Mouse (Mus musculus): ENCODE measurements around the gene 4930564D02Rik.

The 4930564D02Rik gene

DNA sequence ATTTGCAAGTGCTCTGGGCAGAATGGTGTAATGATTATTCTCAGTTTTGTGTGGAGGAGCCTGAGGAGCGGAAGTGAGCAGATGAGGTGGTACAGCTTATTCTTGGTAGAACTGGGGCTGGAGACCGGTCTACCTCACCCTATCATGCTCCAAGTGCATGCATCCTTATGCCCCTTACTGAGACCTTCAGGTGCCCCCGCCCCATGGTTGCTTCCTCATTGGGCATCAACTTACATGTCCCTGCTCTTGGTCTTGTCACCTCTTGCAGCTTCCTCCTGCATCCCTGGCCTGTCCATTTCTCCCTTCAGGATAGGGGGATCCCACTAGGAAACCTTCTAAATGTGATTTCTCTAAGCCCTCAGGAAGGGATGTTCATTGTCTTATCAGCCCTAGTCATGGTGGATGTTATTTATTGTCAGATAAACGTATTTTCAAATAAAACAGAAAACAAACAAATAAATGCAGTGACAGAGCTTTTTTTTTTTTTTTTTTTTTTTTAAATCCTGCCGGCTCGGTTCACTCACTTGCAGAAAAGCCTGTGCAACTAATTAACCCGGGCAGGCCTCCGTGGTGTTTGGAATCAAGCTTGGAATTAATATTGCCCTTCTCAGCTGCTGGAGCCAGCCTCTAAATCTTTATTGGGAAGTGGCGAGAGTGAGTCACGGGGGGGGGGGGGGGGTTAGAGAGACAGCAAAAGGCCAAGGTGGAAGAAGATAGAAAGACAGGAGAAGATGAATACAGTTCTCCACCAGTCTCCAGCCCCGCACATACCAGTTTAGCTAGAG is 26.3 kb downstream of the 4930564D02Rik start:
- in situ Hi-C loops (cut with MboI; ENCODE audit: low pct_unique_long_range_greater_than_20kb in 1 of 2, low sequenced_read_pairs in 2 of 2, unreplicated experiment in 1 of 2) = no loop called here

DNA sequence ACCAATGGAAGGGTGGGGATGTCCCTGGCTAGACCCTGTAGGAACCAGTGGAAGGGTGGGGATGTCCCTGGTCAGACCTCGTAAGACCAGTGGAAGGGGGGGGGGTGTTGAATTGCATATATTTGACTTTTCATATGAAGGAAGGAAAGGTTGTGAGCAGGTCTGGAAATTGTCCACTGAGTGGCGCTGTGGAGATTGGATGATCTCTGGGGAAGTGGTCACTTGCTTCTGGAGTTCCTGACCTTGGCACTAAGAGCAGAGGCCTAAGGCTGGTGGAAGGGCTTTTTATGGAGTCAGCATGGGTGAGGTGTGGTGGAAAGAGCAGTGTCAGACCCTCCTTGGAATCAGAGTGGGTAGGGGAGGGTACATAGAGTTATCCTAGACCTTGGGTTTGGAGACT is 27.8 kb downstream of the 4930564D02Rik start:
- in situ Hi-C loops (cut with MboI; ENCODE audit: low pct_unique_long_range_greater_than_20kb in 1 of 2, low sequenced_read_pairs in 2 of 2, unreplicated experiment in 1 of 2) = no loop called here

DNA sequence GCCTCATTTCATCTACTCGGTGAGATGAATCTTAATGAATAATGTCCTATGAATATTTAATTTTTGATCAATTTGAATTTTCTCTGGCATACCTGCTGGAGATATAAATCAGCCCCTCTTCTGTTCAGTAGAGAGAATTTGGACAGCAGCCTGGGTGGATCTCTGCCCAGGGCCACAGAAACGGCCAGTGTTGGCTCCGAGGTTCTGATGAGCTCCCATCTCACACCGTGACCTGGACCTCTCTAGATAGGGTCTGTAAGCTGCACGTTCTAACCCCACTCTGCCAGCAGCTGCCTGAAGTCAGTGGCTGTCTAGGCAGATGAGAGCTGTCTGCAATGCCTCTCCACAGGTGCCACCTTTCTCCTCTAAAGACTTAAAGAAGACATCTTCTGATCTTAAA is 28.4 kb downstream of the 4930564D02Rik start:
- in situ Hi-C loops (cut with MboI; ENCODE audit: low pct_unique_long_range_greater_than_20kb in 1 of 2, low sequenced_read_pairs in 2 of 2, unreplicated experiment in 1 of 2) = no loop called here

DNA sequence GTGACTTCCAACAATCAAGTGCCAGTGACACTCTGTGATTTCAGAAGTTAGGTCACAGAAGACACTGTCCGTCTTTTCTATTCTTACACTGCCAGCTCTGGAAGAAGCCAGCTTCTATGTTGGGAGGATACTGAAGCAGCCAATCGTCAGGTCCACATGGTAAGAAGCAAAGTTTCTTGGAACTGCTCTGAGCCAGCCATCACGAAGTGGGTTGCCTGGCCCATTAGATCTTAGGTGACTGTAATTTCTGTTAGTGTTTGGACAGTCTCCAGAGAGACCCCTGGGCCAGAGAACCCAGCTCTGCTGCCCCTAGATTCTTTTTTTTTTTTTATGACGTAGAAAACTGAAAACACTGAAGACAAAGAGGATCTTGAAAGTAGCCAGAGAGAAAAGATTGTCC is 30.9 kb downstream of the 4930564D02Rik start:
- in situ Hi-C loops (cut with MboI; ENCODE audit: low pct_unique_long_range_greater_than_20kb in 1 of 2, low sequenced_read_pairs in 2 of 2, unreplicated experiment in 1 of 2) = no loop called here

DNA sequence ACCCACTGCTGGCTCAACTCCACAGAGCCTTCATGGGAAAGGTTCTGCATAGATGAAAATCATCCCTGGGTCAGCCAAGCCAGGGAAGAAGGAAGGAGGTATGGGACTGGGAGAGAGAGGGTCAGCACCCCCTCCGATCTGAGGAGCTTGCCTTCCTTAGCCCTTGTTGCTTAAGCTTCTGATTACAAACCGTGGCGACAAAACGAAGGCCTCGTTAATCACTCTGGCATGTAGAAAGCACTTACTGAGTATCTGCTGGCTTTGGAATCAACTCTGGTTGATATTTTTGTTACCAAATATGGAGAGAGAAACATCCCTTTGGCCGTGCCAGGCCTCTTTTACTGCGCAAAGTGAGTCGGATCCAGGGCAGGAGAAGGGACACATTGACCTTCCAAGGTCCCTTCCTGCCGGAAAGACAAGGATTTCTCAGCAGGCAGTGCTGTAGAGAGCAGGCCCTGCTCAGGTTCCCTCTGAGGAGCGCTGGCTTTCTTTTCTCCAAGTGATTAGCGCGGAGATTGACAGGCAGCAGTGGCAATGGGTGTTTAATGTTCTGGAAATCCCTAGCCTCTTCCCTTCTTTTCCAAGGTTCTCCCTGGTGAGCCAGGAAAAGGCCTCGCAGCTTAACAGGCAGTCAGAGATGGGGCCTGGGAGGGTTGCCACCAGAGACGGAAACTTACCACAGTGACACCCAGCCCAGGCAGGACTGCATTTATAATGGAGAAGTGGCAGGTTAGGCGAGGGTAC is 33.1 kb downstream of the 4930564D02Rik start:
- in situ Hi-C loops (cut with MboI; ENCODE audit: low pct_unique_long_range_greater_than_20kb in 1 of 2, low sequenced_read_pairs in 2 of 2, unreplicated experiment in 1 of 2) = no loop called here

DNA sequence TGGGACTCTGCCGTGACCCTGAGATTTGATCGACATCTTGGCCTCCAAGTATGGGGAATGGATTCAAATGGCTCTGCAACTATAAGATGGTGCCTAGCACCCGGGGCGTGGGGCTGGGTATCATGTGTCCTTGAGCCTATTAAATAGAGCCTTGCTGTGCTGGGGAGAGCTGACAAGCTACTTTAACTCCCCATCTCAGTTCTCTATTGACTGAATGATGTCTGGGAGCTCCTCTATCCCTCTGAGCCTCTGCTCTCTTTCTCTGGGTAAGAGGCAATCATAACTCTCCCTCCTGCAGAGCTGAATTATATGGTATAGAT is 33.6 kb downstream of the 4930564D02Rik start:
- in situ Hi-C loops (cut with MboI; ENCODE audit: low pct_unique_long_range_greater_than_20kb in 1 of 2, low sequenced_read_pairs in 2 of 2, unreplicated experiment in 1 of 2) = no loop called here

DNA sequence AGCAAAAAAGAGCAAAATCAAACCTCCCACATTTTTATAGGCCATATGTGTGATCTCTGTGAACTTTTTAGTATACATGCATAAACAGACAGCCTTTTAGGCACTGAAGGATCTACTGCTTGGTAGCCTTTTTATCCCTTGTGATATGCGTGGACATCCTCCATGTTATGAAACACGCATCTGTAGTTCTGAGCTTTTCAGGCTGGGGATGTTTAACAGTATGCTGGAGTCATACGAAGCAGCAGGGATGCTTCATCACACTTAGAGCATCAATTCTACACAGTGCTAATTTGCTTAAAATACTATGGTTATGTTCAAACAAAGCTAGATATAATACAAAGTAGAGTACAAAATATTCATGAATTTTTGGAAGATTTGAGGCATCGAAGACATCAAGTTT is 39.2 kb downstream of the 4930564D02Rik start:
- in situ Hi-C loops (cut with MboI; ENCODE audit: low pct_unique_long_range_greater_than_20kb in 1 of 2, low sequenced_read_pairs in 2 of 2, unreplicated experiment in 1 of 2) = no loop called here

DNA sequence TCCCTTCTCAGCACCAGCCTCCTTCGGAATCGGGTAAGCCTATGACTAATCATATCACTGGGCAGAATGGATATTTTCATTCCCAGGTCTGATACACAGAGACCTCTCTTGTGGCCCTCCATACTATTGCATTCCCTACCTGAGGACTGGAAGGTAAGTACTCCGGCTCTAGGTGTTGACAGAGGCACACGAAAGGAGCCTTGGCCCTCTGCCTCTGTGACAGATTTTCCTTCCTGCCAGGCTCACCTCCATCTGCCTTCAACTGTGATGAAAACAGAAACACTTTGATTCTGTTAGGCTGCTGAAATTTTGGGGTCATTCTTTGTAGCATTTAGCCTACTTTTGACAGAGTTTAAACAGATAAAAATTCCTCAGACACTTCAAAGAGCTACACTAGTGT is 47.2 kb downstream of the 4930564D02Rik start:
- in situ Hi-C loops (cut with MboI; ENCODE audit: low pct_unique_long_range_greater_than_20kb in 1 of 2, low sequenced_read_pairs in 2 of 2, unreplicated experiment in 1 of 2) = no loop called here

DNA sequence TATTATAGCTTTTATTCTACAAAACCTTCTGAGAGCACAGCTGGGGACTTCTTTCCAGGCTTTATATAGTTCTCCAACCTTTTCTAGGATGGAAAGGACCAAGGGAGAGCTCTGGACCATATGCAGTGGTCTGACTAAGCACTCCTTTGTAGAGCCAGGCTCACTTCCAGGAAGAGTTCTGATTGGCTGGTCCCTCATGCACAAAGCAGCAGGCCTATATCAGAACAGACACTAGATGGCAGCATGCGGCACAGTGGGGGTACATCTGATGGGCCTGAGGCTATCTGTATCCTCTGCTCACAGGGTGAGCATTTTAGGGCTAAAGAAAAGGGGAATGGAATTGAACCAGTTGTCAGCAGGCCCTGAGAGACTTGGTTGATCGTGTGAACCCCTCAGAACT is 47.6 kb downstream of the 4930564D02Rik start:
- in situ Hi-C loops (cut with MboI; ENCODE audit: low pct_unique_long_range_greater_than_20kb in 1 of 2, low sequenced_read_pairs in 2 of 2, unreplicated experiment in 1 of 2) = no loop called here

DNA sequence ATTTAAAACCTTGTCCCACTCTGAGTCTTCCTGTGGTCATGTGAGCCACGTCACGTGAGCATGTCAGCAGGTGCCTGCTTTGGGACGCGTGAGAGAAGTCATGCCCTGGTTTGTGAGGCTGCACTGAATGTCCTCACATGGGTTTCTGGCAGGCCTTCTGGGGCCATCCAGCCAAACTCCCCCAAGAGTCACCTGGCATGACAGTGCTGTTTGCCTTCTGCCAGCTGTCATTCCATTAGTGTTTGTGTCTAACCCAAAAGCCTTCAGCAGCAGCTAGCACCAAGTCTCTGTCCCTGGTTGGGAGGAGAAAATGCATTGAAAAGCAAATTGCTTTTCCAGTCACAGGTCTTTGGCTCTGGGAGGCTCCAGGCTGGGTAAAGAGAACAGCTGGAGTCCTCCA is 50.0 kb downstream of the 4930564D02Rik start:
- in situ Hi-C loops (cut with MboI; ENCODE audit: low pct_unique_long_range_greater_than_20kb in 1 of 2, low sequenced_read_pairs in 2 of 2, unreplicated experiment in 1 of 2) = no loop called here

DNA sequence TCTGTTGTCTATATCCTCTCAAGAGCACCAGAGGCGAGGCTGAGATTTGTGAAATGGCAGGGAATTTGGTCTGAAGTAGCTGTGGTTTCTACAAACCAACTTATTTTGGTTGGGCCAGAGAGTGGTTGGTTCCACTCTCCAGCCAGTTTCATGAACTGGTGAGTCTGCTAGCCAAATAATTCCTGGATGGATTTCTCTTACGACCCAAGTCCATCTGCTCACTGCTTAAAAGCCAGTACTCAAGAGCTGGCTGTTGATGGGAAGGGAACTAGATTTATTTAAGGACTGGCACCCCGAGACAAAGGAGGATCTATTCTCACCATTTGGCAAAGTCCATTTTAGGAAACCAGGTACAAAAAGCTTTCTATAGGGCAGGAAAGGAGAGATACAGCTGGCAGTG is 57.1 kb downstream of the 4930564D02Rik start:
- in situ Hi-C loops (cut with MboI; ENCODE audit: low pct_unique_long_range_greater_than_20kb in 1 of 2, low sequenced_read_pairs in 2 of 2, unreplicated experiment in 1 of 2) = no loop called here

DNA sequence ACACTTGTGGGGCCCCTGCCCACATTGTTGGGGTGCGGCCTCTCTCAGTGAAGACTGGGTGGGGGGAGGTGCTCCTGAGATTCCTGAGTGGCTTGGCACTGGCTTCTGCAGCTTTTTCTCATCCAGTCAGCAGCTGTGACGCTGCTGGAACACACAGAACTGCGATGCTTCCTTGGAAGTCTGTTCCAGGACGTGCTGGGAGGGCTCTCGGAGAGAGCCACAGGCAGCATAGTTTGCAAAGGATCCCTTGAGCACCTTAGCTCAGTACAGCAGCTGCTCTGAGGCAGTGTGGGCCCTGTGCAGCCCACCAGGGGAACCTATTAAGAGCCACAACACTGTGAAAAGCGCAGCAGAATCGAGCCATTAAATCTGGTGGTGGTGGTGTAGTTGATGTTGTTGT is 61.2 kb downstream of the 4930564D02Rik start:
- in situ Hi-C loops (cut with MboI; ENCODE audit: low pct_unique_long_range_greater_than_20kb in 1 of 2, low sequenced_read_pairs in 2 of 2, unreplicated experiment in 1 of 2) = no loop called here

Data from mouse embryonic stem cell (cell line).